Mouse (Mus musculus): Measurements from ENCODE around the gene Slc13a2.
A peak's percentile ranks its signal among the peaks of the same experiment; 100 is the strongest.

Slc13a2 gene

DNA sequence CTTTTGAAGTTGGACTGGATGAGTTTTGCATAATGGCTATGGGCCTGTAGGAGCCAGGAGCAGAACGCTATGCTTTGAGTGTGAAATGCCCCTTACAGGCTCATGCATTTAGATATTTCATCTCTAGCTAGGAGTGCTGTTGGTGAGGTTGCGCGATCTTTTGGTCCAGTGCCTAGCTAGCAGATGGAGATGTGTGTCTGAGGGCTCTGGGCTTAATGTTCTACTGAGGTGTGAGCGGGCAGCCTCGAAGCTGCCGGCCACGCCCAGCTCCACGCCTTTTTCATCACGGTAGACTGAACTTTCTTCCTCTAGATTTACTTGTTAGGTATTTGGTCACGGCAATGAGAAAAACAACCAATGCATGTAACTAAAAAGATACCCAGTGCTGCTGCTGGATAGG lies 9.2 kb upstream of the Slc13a2 start:
- DNase-seq: peak in 1 of 2 experiments; percentile 19

DNA sequence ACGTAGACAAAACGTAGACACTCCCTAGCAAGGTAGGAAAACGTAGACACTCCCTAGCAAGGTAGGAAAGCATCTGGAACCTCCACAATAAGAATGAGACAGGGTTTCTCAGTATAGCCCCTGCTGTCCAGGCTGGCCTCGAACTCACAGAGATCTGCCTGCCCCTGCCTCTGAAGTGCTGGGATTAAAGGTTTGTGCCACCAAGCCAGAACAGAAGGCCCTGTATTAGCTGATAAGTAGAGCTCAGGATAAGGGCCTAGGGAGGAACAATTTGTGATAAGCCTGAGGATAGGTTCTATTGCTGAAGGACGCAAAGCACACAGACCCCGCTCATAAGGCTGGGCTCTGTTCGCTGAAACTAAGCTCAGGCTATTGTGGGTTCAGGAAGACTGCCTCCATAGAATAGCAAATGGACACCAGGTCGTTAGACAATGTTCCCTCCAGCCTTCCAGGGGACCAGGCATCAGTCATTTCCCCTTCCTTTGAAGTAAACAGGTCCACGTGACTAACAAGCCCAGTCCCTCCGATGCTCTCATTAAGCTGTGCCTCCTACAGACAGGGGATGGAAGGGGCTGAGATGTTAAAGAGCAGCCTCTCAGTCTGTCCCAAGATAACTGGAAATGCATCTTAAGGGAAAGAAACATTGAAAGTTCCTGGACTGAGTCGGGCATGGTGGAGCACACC lies 8.3 kb upstream of the Slc13a2 start:
- no peak for DNase-seq

DNA sequence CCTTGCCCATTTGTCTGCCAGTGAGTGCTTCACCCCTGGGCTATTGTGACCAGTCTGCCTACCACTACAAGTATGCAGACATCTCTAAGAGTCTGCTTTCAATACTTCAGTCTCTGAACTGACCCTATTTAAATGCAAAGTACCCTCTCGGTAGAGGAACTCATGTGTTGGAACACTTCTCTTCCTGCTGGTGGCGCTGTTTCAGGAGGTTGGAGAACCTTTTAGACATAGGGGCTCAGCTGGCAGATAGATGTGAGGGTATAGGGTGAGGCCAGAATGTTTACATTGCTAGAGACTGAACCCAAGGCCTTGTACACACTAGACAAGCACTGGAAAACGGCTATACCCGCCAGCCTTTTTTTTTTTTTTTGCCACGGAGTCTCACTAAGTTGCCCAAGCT lies 6.3 kb upstream of the Slc13a2 start:
- DNase-seq: no peak

GRCm38 (mm10) chr11:78427655-78428054 lies 5.6 kb upstream of the Slc13a2 start:
- DNase-seq: no peak

- DNase-seq: no peak
Measured at GRCm38 (mm10) chr11:78425572-78425971, 3.6 kb upstream of the Slc13a2 start.

DNA sequence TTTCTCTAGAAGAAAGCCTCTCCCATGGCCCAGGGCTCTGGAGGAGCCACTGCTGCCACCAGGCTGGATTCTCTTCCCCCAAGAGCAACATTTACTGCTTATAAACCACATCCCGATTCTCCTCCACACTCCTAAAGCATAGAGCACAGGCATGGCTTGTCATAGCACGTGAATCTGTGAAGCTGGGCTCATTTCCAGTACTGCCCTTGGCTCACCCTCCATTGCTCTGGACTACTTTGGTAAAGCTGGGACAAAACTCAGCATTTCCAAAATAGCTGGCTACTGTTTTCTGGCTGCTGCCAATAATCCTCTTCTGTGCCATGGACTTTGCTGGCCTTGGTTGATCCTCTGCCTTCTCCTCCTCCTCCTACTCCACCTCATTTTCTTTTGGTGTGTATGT lies 2.3 kb upstream of the Slc13a2 start:
- no peak for DNase-seq

- no peak for DNase-seq
Measured at GRCm38 (mm10) chr11:78421201-78422009, 612 bp downstream of the Slc13a2 start.

DNA sequence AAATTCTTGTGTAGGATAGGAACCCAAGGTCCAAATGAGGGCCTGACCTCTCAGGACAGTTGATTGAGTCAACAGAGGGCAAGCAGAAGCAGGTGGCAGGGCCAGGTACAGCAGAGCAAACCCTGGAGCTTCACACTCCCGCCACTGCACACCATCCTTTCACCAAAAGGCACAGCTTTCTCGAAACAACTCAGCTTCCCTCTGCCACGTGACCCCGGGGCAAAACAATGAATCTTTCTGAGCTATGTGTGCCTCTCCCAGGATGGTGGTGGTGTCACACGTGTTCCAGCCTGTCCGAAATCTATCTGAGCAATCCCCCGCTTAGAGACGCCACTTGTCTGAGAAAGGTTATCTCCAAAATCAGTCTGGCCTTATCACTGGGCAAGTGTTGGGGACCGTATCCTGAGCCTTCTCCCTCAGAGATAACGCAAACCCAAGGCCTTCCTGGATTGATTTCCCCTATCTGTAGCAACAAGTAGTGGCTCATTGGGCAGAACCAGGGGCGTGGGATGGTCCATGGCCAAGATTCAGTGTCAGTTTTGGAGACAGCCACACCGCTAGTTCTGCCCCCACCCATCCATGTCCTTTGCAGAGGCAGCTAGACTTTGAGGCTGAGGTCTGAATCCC lies 1.6 kb downstream of the Slc13a2 start:
- DNase-seq: no peak

DNA sequence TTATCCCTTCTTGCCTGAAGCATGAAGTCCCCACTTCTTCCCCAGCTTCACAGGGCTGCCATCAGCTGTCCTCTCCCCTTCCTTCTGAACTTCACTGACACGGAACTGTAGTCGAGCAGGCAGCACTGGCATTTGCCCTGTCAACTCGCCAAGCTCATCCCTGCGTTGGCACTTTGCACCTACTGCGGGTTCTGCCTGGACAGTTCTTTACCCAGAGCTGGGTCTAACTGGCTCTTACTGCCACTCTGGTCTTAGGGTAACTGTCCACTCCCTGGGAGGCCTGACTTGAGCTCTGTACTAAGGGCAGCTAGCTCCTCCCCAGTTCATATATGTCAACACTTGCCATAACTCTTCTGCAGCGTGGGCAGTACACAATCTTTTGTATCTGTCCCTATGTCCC lies 5.2 kb downstream of the Slc13a2 start:
- DNase-seq: no peak

DNA sequence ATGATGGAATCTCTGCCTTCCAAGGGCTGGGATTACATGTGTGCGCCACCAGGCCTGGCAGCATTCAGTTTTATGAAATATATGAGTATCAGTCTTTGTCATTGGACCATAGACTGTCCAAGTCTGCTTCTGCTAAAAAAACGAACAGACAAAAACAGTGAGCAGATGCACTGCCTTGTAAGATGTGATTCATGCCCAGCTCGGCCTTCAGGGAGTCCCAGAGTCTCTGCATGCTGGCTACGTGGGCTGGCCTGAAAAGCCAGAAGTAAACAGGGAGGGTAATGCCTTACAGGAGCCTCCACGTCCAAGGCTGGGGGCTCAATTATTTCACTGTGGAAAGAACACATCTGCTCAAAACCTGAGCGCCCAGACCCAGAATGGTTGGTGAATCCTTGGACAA lies 9.2 kb downstream of the Slc13a2 start:
- DNase-seq: no peak

DNA sequence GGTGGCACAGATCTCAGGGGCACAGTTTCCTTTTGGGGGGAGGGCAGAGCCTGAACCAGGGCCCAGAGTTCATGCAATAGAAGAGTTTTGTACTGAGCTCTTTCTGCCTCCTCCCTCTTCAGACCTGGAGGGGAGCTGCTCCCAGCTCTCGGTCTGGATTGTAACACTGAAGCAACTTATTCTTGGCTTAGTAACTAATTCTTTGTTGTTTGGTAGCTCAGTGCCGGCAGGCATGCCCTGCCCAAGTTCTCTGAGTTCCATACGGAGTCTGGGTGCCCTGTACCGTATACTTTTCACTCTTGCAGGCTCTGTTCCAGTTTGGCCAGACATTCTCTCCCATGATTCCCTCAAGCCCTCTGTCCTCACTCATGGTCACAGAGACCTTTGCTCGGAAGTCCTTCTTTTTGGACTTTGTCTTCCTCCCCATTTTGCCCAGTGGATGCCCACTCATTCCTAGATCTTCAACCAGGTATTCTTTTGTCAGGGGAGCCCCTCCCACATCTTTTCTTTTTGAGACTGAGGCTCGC lies 9.6 kb downstream of the Slc13a2 start:
- DNase-seq: no peak

DNA sequence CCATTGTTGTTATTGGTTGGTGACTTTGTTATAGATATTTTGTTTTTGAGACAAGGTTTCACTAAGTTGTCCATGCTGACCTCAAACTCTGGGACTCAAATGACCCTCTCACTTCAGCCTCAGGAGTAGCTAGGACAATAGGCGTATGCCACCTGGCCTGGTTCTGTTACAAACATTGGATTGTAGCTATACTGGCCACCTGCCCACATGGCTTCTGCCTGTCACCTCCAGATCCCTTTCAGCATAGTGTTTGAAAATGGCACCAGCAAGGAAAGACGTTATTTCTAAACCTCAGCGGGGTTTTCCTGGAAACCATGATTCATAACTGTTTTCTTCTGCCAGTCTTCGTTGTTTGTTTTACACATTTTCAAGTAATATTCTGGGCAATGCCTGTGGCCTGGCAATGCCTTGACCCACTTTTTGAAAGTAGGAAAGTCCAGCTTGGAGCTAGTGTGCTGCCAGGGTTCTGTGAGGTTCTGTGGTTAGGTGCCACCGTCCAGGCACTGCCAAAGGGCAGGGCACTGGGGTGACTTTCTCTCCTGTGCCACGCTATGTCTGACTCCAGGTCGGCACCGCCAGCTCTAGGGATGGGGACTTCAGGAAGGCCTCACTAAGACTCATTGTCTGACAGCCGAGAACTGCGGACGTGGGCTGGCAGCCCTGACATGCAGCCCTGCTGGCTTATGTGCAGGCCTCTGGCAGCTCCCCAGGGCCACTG lies 10.3 kb downstream of the Slc13a2 start:
- peak; percentile 47 to 53 for DNase-seq

DNA sequence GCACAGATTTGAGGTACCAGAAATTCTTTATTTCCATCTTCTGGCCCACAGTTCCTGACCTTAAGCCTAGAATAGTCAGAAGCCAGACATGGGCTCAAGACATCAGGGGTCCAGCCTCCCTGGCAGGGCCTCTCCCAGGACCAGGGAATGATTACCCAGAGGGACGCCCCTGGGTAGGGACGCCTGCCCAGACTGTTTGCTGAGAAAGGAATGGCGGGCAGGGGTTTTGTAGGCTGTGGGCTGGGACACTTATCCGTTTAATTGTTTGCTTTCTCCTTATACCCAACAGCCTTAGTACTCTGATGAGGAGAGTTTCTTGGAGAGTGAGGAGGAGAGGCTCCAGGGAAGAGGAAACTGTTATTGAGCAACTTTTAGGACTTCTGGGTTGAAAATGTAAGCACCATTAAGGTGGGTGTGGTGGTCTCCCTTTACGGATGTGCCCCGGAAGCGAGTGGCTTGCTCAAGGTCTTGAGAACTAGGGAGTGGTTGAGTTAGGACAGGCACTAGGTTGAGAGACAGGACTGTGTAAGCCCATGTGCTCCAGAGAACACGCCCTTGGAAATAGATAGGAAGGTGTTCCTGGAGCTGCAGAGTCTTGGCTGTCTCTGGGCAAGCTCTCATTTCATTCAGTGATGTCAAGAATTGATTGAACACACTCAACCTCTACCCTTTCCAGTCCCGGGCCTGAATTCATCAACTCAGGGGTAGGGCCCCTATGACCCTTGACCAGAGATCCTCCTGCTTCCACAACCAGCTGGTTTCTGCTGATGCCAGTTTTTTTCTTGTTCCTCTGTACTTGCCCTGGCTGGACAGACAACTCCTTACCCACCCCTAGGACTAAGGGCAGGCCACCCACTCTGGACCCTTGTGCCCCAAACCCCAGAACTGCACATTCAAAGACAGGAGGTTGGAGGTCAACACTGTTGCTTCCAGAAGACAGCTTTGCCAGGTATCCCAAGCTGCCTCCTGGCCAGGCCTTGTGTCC lies 13.5 kb downstream of the Slc13a2 start:
- no peak for DNase-seq

DNA sequence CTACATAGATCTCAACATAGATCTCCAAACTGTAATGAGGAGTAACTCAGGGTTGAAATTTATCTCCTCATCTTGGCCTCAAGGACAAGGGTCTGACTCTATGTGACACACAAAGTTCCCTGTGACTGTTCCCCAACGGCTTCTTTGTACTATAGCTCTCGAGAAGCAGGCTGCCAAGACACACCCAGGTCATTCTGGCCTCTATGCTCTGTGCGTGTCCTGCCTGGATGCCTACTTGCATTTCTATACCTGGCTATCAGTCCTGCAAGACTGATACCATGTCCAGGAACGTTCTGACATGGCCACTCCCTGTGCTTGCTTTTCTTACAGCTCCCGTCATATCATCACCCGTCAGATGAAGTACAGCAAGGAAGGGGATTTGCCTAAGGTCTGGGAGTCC lies 20.0 kb downstream of the Slc13a2 start:
- DNase-seq: no peak

DNA sequence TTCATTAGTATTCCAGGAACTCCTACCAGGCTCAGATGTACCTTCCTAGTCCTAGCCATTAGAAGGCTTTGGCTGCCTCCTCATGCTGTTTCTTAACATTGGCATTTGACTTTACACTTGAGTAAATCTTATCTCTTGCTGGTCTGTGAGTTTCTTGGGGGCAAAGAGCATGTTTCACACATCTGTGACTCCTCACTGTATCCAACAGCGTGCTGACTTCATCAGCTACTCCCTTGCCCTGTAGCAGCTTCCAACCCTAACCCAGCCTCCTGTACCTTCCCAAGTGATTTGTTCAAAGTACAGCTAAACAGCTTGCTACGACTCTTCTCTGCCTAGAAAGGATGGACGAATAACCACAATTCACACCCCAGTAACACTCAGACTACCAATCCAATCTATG lies 20.5 kb downstream of the Slc13a2 start:
- no peak for DNase-seq

DNA sequence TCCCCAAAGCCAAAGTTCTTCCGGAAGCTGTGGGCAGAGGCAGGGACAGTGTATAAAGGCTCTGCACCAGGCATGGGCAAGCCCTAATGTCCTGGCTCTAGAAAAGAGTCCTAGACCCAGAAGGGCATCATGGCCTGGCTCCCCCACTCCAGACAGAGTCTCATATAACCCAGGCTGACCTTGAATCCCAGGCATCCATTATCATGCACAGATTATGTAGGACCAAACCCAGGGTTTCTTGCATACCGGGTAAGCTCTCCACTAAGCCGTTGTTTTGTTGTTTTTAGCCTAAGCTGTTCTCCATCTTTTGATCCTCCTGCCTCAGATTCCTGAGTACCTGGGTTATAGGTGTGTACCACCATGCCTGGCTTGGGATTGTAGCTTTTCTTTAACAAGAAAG lies 21.1 kb downstream of the Slc13a2 start:
- DNase-seq: no peak

- DNase-seq: peak; percentile 61 to 70
Measured at GRCm38 (mm10) chr11:78399680-78400079, 22.3 kb downstream of the Slc13a2 start.

DNA sequence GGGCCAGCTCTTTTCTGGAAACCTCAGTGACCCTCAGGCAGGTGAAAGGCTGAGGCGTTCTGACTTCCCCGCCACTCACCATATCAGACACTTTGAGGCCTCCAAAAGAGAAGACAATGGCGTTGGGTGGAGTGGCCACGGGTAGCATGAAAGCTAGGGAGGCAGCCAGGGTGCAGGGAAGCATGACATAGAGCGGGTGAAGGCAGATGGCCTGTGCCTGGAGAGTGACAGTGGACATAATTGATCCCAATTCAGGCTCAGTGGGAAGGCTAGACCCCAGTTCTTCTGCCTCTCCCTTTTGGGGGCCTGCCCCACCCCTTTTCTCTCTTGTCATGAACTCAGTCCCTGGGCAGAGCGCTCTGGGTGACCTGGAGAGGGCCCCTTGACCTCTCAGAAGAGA lies 23.8 kb downstream of the Slc13a2 start:
- no peak for DNase-seq

DNA sequence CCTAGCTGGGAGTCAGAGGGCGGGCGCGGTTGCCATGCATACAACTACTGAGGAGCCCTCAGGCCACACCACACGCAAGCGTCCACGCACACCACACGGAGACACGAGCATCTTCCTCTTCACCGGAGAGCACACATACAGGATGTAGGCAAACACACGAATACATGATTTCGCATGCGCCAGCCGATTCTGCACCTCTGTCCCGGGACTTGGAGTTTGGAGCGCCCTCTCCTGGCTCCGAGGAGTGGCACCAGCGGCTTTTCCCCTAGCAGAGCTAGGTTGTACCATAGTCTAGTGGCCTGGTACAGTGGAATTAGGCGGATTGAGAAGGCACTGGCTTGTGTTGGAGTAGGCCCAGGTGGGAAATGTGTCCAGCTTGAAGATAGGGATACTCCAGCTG lies 24.6 kb downstream of the Slc13a2 start:
- DNase-seq: peak; percentile 71

DNA sequence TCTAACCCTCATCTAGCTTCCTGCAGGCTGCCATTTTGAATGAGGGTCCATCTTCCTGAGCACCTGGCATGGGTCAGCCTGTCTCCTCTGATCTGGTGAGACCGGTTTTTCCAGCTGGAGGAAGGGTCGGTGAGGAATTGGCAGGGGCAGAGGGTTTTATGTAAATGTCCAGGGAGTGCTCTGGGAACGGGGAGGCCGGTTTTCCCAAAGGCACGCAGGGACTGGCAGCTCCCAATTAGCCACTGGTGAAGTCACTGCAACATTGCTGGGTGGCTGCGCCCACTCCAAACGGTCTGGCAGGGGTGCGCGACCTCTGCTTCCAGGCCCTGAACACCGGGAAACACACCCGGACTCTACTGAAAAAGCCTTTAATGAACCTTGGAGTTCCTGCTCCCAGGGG lies 25.1 kb downstream of the Slc13a2 start:
- DNase-seq: no peak

DNA sequence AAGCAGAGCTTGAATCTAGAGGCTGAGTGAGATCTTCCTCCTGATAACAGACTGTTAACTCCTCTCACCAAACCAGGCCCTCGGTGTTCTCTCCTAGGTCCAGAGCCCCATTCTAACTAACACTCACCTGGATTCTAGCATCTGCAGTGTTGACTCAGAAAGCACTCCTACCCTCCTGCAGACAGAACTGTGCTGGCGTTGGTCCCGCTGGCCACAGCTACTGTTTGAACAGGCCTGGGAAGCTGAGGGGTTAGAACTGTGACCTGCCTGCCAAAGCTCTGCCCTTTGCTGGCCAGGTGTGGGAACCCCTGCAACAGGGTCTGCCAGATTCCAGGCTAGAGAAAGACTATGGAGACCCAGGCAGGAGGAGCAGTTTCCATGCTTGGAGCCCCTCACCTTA lies 29.3 kb downstream of the Slc13a2 start:
- DNase-seq: no peak

GRCm38 (mm10) chr11:78386508-78387043 lies 35.4 kb downstream of the Slc13a2 start, which contains the start of gene Foxn1:
Gene Foxn1 (minus strand): TSS chr11:78386558.
- no peak for DNase-seq
